Mouse (Mus musculus) neural tube, embryonic 14.5 days (tissue): ENCODE results near the gene Ccdc97. TPM values are rescaled to one million over a fixed set of nuclear protein-coding genes. Genes with fewer than 3 reads are reported as not detected.

Experiments
- ATAC-seq: fragments of 200-750 bp; cut with Nextera tagmentation; 2 replicates; pipeline ENCODE4 v1.8.0; 2017; ENCODE audit warnings: low read depth, mild to moderate bottlenecking, moderate TSS enrichment, moderate library complexity
- H3K27ac ChIP-seq: fragments of 300-500 bp; sonication (generic); 2 replicates; pipeline ENCODE4 v1.5.1; 2014; ENCODE audit warnings: low read depth, mild to moderate bottlenecking, control low read depth, low read length, moderate library complexity, mixed read lengths
- H3K27me3 ChIP-seq: fragments of 300-500 bp; sonication (generic); 2 replicates; pipeline ENCODE4 v1.6.1; 2014; ENCODE audit warnings: low read length; ENCODE audit not compliant: control insufficient read depth, insufficient read depth
- H3K36me3 ChIP-seq: fragments of 300-500 bp; sonication (generic); 2 replicates; pipeline ENCODE4 v1.6.1; 2014; ENCODE audit warnings: low read length, mixed read lengths; ENCODE audit not compliant: control insufficient read depth, insufficient read depth
- H3K4me1 ChIP-seq: fragments of 300-500 bp; sonication (generic); 2 replicates; pipeline ENCODE4 v1.6.1; 2014; ENCODE audit warnings: low read length; ENCODE audit not compliant: control insufficient read depth, insufficient read depth
- H3K4me2 ChIP-seq: fragments of 300-500 bp; sonication (generic); 2 replicates; pipeline ENCODE4 v1.6.1; 2014; ENCODE audit warnings: mild to moderate bottlenecking, low read depth, low read length, control low read depth
- H3K4me3 ChIP-seq: fragments of 300-500 bp; sonication (generic); 2 replicates; pipeline ENCODE4 v1.5.1; 2014; ENCODE audit warnings: low read depth, low read length, control low read depth, mixed read lengths
- H3K9ac ChIP-seq: fragments of 300-500 bp; sonication (generic); replicated peaks from 2 replicates; pipeline ENCODE4 v1.6.1; 2014; ENCODE audit warnings: low read depth, mild to moderate bottlenecking, control low read depth, low read length, mixed read lengths
- H3K9me3 ChIP-seq: fragments of 300-500 bp; sonication (generic); 2 replicates; pipeline ENCODE4 v1.6.1; 2016; ENCODE audit warnings: low read length; ENCODE audit not compliant: control insufficient read depth
- WGBS: fragments of 180-500 bp; shearing (Covaris S2); extraction: QIAGEN DNeasy Blood & Tissue Kit; methylation state at CpG from one replicate; pipeline ENCODE4 v1.1.7; 2014; 5-methylcytosine and 5-hydroxymethylcytosine counted together
- polyA plus RNA-seq: library from polyadenylated mRNA; unstranded; fragments of >200 nt; fragmentation: Nextera tagmentation; extraction: Ambion mirVana; gene quantifications from 2 replicates; pipeline ENCODE4 v1.2.1, GENCODE M21; 2014

Ccdc97 gene
- 39.5 and 42.4 TPM in 2 replicates for polyA plus RNA-seq

DNA sequence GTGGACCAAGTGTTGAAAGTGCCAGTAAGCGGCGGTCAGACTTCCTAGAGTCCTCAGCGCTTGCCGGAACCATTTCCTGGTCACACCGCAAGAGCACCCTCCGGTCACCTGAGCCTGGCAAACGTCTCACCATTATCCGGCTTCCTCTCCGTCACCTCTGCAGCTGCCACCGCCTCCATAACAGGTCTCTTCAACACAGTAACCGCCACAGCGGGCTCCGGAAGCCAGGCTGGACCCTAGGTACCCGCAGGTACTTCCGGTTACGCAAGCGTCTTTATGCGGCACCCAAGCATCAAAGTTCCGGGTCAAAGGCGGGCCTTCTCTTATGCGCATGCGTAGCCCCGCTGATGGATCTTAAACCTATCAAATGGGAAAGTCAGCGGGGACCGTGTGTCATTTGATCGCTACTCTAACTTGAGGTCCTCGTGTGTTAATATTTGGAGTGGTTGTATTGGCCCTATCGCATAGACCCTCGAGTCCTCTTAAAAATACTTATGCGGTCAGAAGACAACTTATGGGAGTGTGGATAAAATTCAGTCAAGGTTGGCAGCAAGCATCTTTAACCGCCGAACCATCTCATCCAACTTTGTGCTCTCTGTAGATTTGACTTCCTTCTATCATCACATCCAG is at the start of gene Ccdc97:
Ccdc97 (minus strand) TSS at position 301 of the 630 bp plus-strand sequence.
- peak within 1 kb of the TSS; percentile 65 for H3K4me3 ChIP-seq
- H3K9ac ChIP-seq, result peak within 1 kb of the TSS; percentile 70
- H3K27me3 ChIP-seq, result no peaks in the 10 kb centered on the region
- H3K4me1 ChIP-seq, result peaks cover 10% of the 10 kb centered on the region
- H3K9me3 ChIP-seq, result no peaks in the 10 kb centered on the region
- peak; percentile 90 for ATAC-seq
- WGBS, result 5% methylated on average over 32 of the region's 32 CpGs
- H3K27ac ChIP-seq, result peak within 1 kb of the TSS; percentile 70; the same call in 1 of the 2 replicates
- H3K4me2 ChIP-seq, result peak within 1 kb of the TSS; percentile 94
- peaks cover 41% of the 10 kb centered on the region for H3K36me3 ChIP-seq

DNA sequence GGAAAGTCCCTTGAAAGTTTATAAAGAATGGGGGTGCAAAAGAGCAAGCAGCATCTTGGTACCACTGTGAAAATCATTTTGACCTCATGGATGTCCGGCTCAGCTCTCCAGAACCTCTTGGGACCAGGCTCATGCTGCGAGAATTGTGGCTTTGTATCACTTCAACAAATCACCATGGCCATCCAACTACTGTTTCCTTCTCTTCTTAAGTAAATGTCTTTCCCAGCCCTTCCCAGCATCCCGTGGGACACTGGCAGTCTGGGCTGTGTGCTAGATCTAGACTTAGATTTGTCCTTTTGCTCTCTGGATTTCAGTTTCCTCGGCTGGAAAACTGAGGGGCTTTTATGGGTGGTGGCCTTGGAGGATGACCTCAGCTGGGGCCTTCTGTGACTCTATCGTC is 49.3 kb upstream of the Ccdc97 start:
- ATAC-seq, result no peak
- H3K36me3 ChIP-seq, result no peaks in the 10 kb centered on the region
- H3K27ac ChIP-seq, result no peak overlapping the region
- no peaks in the 10 kb centered on the region for H3K9me3 ChIP-seq
- no peak overlapping the region for H3K4me2 ChIP-seq
- WGBS, result 91% methylated on average over 5 of the region's 5 CpGs
- H3K4me3 ChIP-seq, result no peak overlapping the region
- no peak overlapping the region for H3K9ac ChIP-seq
- no peaks in the 10 kb centered on the region for H3K4me1 ChIP-seq
- H3K27me3 ChIP-seq, result no peaks in the 10 kb centered on the region

DNA sequence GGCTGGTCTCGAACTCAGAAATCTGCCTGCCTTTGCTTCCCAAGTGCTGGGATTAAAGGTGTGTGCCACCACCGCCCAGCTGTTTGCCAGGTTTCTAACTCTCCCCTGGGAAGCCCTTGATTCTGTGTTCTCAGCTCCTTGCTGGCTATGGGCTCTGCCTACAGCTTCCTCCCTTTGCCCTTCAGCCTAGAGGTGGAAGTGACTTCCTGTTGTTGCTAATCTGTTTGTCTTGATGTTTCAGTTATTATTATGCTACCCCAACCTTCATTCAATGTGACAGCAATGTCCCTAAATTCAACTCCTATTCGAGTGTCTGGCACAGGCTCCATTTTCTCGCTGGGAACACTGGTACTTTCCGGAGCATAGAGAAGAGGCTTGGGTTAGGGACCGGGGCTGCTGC is 47.2 kb upstream of the Ccdc97 start:
- ATAC-seq, result no peak
- WGBS, result 90% methylated on average over 6 of the region's 6 CpGs

DNA sequence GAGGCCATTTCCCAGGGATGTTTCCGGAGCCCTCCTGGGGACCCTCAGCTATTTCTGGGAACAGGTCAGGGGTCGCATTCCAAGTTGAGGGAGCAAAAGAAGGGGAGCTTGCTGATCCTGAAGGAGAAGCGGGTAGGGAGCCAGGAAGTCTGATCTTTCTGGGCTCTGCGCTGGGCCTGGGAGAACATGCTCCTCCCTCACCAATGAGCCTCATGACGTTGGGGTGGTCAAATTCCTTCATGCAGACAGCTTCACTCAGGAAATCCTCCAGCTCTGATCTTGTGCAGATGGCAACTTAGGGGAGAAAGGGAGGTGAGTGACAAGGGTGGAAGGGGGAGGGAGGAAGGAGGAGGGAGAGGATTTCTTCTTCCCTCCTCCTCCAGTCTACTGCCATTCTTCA is 45.3 kb upstream of the Ccdc97 start:
- no peak for ATAC-seq
- H3K27me3 ChIP-seq, result no peaks in the 10 kb centered on the region
- H3K36me3 ChIP-seq, result no peaks in the 10 kb centered on the region
- H3K9me3 ChIP-seq, result no peaks in the 10 kb centered on the region
- H3K4me1 ChIP-seq, result no peaks in the 10 kb centered on the region
- H3K9ac ChIP-seq, result no peak overlapping the region
- no peak overlapping the region for H3K4me3 ChIP-seq
- no peak overlapping the region for H3K27ac ChIP-seq
- WGBS, result 61% methylated on average over 5 of the region's 5 CpGs
- H3K4me2 ChIP-seq, result no peak overlapping the region

More for the DNA sequence above, 47.2 kb upstream of the Ccdc97 start:
- no peak overlapping the region for H3K4me3 ChIP-seq
- H3K9ac ChIP-seq, result no peak overlapping the region
- H3K27me3 ChIP-seq, result no peaks in the 10 kb centered on the region
- H3K9me3 ChIP-seq, result no peaks in the 10 kb centered on the region
- H3K36me3 ChIP-seq, result no peaks in the 10 kb centered on the region
- H3K4me2 ChIP-seq, result no peak overlapping the region
- H3K27ac ChIP-seq, result no peak overlapping the region
- no peaks in the 10 kb centered on the region for H3K4me1 ChIP-seq

DNA sequence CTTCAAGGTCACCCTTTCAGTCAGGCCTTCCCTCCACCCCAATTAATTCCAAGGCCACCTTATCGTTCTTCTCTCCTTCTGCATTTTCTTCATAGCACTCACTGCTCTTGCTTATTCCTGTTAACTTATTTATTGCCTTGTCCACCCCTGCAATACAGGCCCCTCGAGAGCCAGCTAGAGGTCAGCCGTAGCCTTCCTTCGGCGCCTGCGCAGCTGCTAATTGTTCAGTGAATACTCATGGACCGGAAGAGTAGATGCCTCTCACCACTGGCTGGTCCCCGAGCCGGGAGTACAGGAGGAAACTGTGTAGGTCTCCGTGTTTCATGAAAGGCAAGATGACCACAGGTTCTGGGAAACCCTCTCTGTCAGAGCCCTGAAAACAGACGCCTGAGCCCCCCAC is 44.8 kb upstream of the Ccdc97 start:
- WGBS, result 70% methylated on average over 11 of the region's 11 CpGs
- no peak for ATAC-seq

DNA sequence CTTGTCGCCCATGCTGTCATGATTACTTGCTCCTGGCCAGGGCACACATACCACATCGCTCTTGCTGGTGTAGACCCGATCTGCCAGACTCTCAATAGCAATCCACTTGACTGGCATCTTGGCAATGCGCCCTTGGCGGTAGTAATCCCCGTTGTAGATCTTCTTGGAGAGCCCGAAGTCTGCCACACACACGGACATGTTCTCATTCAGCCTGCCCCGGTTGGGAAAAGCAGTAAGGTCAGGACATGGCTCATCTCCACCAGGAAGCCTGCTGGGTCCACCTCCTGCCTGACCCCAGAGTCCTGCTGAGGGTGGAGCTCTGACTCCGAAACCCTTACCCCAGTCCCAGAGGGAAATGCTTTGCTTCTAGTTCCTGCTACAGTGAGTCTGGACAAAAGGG is 42.5 kb upstream of the Ccdc97 start:
- H3K4me2 ChIP-seq, result no peak overlapping the region
- H3K27me3 ChIP-seq, result no peaks in the 10 kb centered on the region
- no peaks in the 10 kb centered on the region for H3K4me1 ChIP-seq
- no peak overlapping the region for H3K9ac ChIP-seq
- H3K4me3 ChIP-seq, result no peak overlapping the region
- WGBS, result 84% methylated on average over 10 of the region's 10 CpGs
- no peaks in the 10 kb centered on the region for H3K36me3 ChIP-seq
- H3K9me3 ChIP-seq, result no peaks in the 10 kb centered on the region
- no peak overlapping the region for H3K27ac ChIP-seq
- no peak for ATAC-seq

More for the DNA sequence above, 44.8 kb upstream of the Ccdc97 start:
- no peak overlapping the region for H3K4me3 ChIP-seq
- no peak overlapping the region for H3K27ac ChIP-seq
- no peak overlapping the region for H3K4me2 ChIP-seq
- H3K9ac ChIP-seq, result no peak overlapping the region
- no peaks in the 10 kb centered on the region for H3K4me1 ChIP-seq
- H3K36me3 ChIP-seq, result no peaks in the 10 kb centered on the region
- H3K9me3 ChIP-seq, result no peaks in the 10 kb centered on the region
- no peaks in the 10 kb centered on the region for H3K27me3 ChIP-seq

DNA sequence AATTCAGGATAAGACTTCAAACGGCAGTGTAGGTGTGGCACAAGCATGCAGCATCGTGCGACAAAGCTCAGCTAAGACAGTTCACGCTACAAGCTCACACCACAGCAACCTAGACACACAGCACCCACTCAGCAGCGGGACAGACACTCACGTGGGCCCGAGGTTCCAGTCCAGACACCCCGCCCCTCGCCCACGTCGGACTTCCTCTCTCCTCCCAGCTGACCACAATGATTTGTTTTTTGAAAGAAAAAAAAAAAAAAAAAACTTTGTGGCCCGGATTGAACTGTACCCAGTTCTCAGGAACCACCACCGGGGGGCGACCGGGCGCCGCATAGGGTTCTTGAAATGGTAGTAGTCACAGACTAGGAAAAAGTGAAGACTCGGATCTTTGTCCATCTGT is 37.1 kb upstream of the Ccdc97 start:
- Histone ChIP-seq H3K27me3 (no peaks in the 10 kb centered on the region), H3K4me1 (peaks cover 19% of the 10 kb centered on the region), H3K36me3 (no peaks in the 10 kb centered on the region), H3K4me3 (peak overlapping the region; percentile 96), H3K4me2 (peak overlapping the region; percentile 94), H3K9me3 (no peaks in the 10 kb centered on the region), H3K9ac (peak overlapping the region; percentile 46), H3K27ac (peak overlapping the region; percentile 95; the same call in 1 of the 2 replicates)
- ATAC-seq, result peak; percentile 38; the same call in 1 of the 2 replicates
- WGBS, result under 1% methylated on average over 18 of the region's 18 CpGs

DNA sequence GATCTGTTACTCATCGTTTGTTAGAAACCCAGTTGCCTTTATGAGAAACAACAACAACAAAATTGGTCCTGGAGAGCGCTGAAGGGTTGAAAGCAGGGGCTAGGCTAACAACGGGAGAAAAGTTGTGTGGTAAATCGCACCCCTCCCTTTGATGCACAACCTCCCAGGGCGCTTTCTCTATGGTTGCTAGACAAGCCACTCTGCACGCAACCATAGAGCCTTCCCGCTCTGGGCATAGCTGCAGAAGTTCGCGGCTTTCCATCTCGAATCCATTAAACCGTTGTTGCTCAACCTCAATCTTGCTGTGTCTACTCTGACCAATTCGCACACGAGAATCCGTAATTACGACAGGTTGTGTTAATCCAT is 36.6 kb upstream of the Ccdc97 start:
- peak overlapping the region; percentile 94 for H3K4me2 ChIP-seq
- H3K36me3 ChIP-seq, result peaks cover 5% of the 10 kb centered on the region; the same call in 1 of the 2 replicates
- under 1% methylated on average over 15 of the region's 15 CpGs for WGBS
- H3K9ac ChIP-seq, result no peak overlapping the region; the same call in 1 of the 2 replicates
- peak; percentile 32 for ATAC-seq
- H3K4me3 ChIP-seq, result peak overlapping the region; percentile 96
- peak overlapping the region; percentile 95 for H3K27ac ChIP-seq
- peaks cover 19% of the 10 kb centered on the region for H3K4me1 ChIP-seq
- H3K9me3 ChIP-seq, result no peaks in the 10 kb centered on the region
- no peaks in the 10 kb centered on the region for H3K27me3 ChIP-seq

DNA sequence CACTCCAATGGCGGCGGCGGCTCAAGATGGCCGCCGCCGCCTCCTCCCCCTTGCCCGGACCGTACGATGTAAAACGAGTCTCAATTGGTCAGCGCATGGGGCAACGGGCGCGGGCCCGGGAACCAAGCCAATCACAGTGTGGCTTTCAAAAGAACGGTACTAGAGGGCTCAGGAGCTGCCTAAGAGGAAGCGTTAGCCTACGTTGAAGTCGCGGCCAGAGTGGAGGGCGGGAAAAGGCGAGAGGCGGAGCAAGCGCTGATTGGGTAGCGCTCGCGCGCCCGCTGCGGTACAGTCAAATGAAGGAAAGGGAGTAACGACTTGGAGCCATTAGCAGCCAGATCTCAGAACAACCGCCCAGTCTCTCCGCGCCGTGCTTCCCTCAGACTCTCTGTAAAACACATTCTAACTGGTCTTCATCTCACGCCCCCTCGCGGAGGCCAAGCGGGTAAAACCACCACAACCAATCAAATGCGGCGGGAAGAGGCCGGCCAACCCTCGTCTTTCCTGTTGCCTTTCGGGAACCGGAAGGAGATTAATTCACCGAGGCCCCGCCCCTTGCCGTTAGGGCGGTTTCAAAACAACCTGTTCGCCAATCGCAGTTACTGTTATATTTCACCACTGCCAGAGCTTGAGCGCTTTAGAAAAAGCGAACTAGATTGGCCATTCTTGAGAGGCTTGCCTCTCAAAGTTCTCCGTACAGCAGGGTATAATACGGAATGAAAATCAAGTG is 36.0 kb upstream of the Ccdc97 start, which contains the start of gene Hnrnpul1:
Hnrnpul1 (minus strand) TSS at position 20 of the 730 bp plus-strand sequence.
- H3K9ac ChIP-seq, result peak within 1 kb of the TSS; percentile 96
- H3K4me2 ChIP-seq, result peak within 1 kb of the TSS; percentile 99
- H3K9me3 ChIP-seq, result no peaks in the 10 kb centered on the region
- peak; percentile 95 for ATAC-seq
- peaks cover 9% of the 10 kb centered on the region; the same call in 1 of the 2 replicates for H3K36me3 ChIP-seq
- H3K4me3 ChIP-seq, result peak within 1 kb of the TSS; percentile 96
- no peaks in the 10 kb centered on the region for H3K27me3 ChIP-seq
- peak within 1 kb of the TSS; percentile 95 for H3K27ac ChIP-seq
- WGBS, result under 1% methylated on average over 53 of the region's 55 CpGs
- peaks cover 19% of the 10 kb centered on the region for H3K4me1 ChIP-seq
